Comparison of ENCODE assay signal across 24 mouse cellular contexts in the genomic region with DNA sequence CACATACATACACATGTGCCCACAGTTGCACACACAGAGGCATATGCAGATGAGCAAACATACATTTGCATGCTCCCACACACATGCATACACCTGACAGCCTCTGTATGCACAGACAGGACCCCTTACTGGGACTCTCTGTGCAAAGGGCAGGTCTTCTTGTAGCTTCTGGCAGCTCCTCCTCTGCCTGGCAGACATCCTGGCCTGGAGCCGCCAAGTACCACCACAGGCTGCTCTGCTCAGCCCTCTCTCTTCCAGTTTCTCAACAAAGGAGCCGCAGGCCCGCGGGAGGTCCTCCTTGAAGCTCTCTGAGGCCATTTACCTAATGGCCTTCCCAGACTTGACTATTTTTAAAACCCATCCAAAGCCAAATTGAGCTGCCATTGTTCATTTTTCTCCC. TPM values are rescaled to one million over a fixed set of nuclear protein-coding genes. Genes with fewer than 3 reads are reported as not detected.
A peak's percentile ranks its signal among the peaks of the same experiment; 100 is the strongest.
DNase-seq lines count a peak whose midpoint lies in the region; ATAC-seq and TF ChIP-seq lines count a peak whose summit lies in the region.
"Had no signal": no experiment of that assay in that cellular context is flagged by ENCODE, and none has a peak within 500 bp of the region (broad histone marks: within the 10 kb centered on the region; RNA-seq: fewer than 3 reads in every experiment).

No protein-coding gene starts in this region.

- H3K27ac ChIP-seq in forebrain, embryonic 14.5 days (ENCODE audit: low read depth, low read length): no peak overlapping the region
- H3K27ac ChIP-seq in forebrain, postnatal 0 days (ENCODE audit: low read depth, low read length): no peak overlapping the region
- no peak overlapping the region for H3K27ac ChIP-seq in hindbrain, postnatal 0 days
- no peak overlapping the region for H3K27ac ChIP-seq in hindbrain, embryonic 13.5 days
- H3K27ac ChIP-seq: heart, embryonic 15.5 days; hindbrain, embryonic 12.5 days; intestine, embryonic 15.5 days had no signal

- no peak for ATAC-seq in forebrain, embryonic 14.5 days
- no peak for ATAC-seq in forebrain, postnatal 0 days
- ATAC-seq in hindbrain, postnatal 0 days: no peak
- ATAC-seq in hindbrain, embryonic 13.5 days (ENCODE audit: low FRiP score): no peak
- ATAC-seq in megakaryocyte, adult 5-6 weeks (ENCODE audit: poor library complexity, severe bottlenecking): no peak
- ATAC-seq: CD4-positive, CD25-positive, alpha-beta regulatory T cell, adult 4 months; forebrain, embryonic 13.5 days; intestine, embryonic 15.5 days had no signal

- peak; percentile 44 for DNase-seq in forebrain, embryonic 14.5 days (ENCODE audit: low spot score)
- DNase-seq in forebrain, postnatal 0 days: no peak
- DNase-seq in hindbrain, postnatal 0 days (ENCODE audit: low spot score): peak; percentile 54
- peak; percentile 71 for DNase-seq in brain, embryonic 14.5 days (ENCODE audit: low read depth)
- DNase-seq in ovary, postnatal 14 days (ENCODE audit: low spot score): no peak
- DNase-seq: adrenal gland, adult 2 months; adrenal gland, postnatal 14 days; cerebellum, adult 18-20 months; cerebellum, adult 9-10 months; gastrocnemius, postnatal 25 days; heart, adult 18-20 months; heart, postnatal 10 days; heart, postnatal 36 days had no signal

- 8% methylated on average over 4 of the region's 4 CpGs for WGBS in forebrain, embryonic 14.5 days
- WGBS in forebrain, postnatal 0 days: 18% methylated on average over 4 of the region's 4 CpGs
- WGBS in hindbrain, postnatal 0 days: 24% methylated on average over 4 of the region's 4 CpGs
- WGBS in hindbrain, embryonic 13.5 days: 11% methylated on average over 4 of the region's 4 CpGs

- H3K9me3 ChIP-seq in forebrain, embryonic 14.5 days (replicated peaks; ENCODE audit: control insufficient read depth, low read length): no peaks in the 10 kb centered on the region
- H3K9me3 ChIP-seq in forebrain, postnatal 0 days (ENCODE audit: low read length): no peaks in the 10 kb centered on the region
- no peaks in the 10 kb centered on the region for H3K9me3 ChIP-seq in hindbrain, postnatal 0 days (ENCODE audit: low read length)
- no peaks in the 10 kb centered on the region for H3K9me3 ChIP-seq in hindbrain, embryonic 13.5 days
- peaks cover 55% of the 10 kb centered on the region for H3K9me3 ChIP-seq in megakaryocyte, embryonic 14.5 days
- H3K9me3 ChIP-seq: forebrain, embryonic 10.5 days; forebrain, embryonic 13.5 days; heart, embryonic 12.5 days; heart, embryonic 15.5 days; hindbrain, embryonic 12.5 days; intestine, embryonic 15.5 days had no signal

- H3K4me1 ChIP-seq in forebrain, embryonic 14.5 days (ENCODE audit: control insufficient read depth, insufficient read depth, low read length): peaks cover 26% of the 10 kb centered on the region
- peaks cover 9% of the 10 kb centered on the region for H3K4me1 ChIP-seq in forebrain, postnatal 0 days (ENCODE audit: insufficient read depth)
- peaks cover 3% of the 10 kb centered on the region for H3K4me1 ChIP-seq in hindbrain, postnatal 0 days (ENCODE audit: insufficient read depth, low read length)
- peaks cover 59% of the 10 kb centered on the region for H3K4me1 ChIP-seq in hindbrain, embryonic 13.5 days (replicated peaks)
- no peaks in the 10 kb centered on the region for H3K4me1 ChIP-seq in megakaryocyte, embryonic 14.5 days

- H3K27me3 ChIP-seq in forebrain, embryonic 14.5 days (replicated peaks; ENCODE audit: control insufficient read depth, insufficient read depth, low read length): peaks cover 18% of the 10 kb centered on the region; the same call in 1 of the 2 replicates
- peaks cover 13% of the 10 kb centered on the region for H3K27me3 ChIP-seq in forebrain, postnatal 0 days (ENCODE audit: insufficient read depth, low read length)
- H3K27me3 ChIP-seq in hindbrain, postnatal 0 days (ENCODE audit: insufficient read depth, low read length): no peaks in the 10 kb centered on the region
- H3K27me3 ChIP-seq in hindbrain, embryonic 13.5 days: peaks cover 10% of the 10 kb centered on the region; the same call in 1 of the 2 replicates
- H3K27me3 ChIP-seq in megakaryocyte, embryonic 14.5 days (replicated peaks): peaks cover 39% of the 10 kb centered on the region

- no peak overlapping the region for H3K9ac ChIP-seq in forebrain, embryonic 14.5 days (ENCODE audit: low read length)
- H3K9ac ChIP-seq in forebrain, postnatal 0 days: no peak overlapping the region
- H3K9ac ChIP-seq in hindbrain, postnatal 0 days (replicated peaks; ENCODE audit: low read length): no peak overlapping the region
- H3K9ac ChIP-seq in hindbrain, embryonic 13.5 days: no peak overlapping the region
- H3K9ac ChIP-seq: heart, embryonic 12.5 days; heart, embryonic 15.5 days; hindbrain, embryonic 12.5 days; intestine, embryonic 15.5 days had no signal

- no peak for TF ChIP-seq CTCF in forebrain, postnatal 0 days (IDR thresholded peaks at IDR 0.05; ENCODE audit: low read depth)
- TF ChIP-seq CTCF in hindbrain, postnatal 0 days (IDR thresholded peaks at IDR 0.05; ENCODE audit: low read depth): no peak
- no peak for TF ChIP-seq CTCF in brain, embryonic 14.5 days (IDR thresholded peaks at IDR 0.05; ENCODE audit: borderline replicate concordance, extremely low read depth, insufficient read depth, insufficient read length)

- no peak for TF ChIP-seq POLR2A in brain, embryonic 14.5 days (IDR thresholded peaks at IDR 0.05; ENCODE audit: borderline replicate concordance, extremely low read depth, insufficient read depth, insufficient read length, poor library complexity, severe bottlenecking)

- H3K4me2 ChIP-seq in forebrain, embryonic 14.5 days (ENCODE audit: low read length): no peak overlapping the region
- H3K4me2 ChIP-seq in forebrain, postnatal 0 days (ENCODE audit: low read depth): no peak overlapping the region
- no peak overlapping the region for H3K4me2 ChIP-seq in hindbrain, postnatal 0 days (ENCODE audit: low read depth, low read length)
- H3K4me2 ChIP-seq in hindbrain, embryonic 13.5 days: no peak overlapping the region
- H3K4me2 ChIP-seq: forebrain, embryonic 13.5 days; heart, embryonic 12.5 days; heart, embryonic 15.5 days; hindbrain, embryonic 12.5 days; intestine, embryonic 15.5 days had no signal

- H3K36me3 ChIP-seq in forebrain, embryonic 14.5 days (ENCODE audit: control insufficient read depth, insufficient read depth, low read length): no peaks in the 10 kb centered on the region
- H3K36me3 ChIP-seq in forebrain, postnatal 0 days (ENCODE audit: insufficient read depth): no peaks in the 10 kb centered on the region
- no peaks in the 10 kb centered on the region for H3K36me3 ChIP-seq in hindbrain, postnatal 0 days (ENCODE audit: insufficient read depth, low read length)
- no peaks in the 10 kb centered on the region for H3K36me3 ChIP-seq in hindbrain, embryonic 13.5 days
- H3K36me3 ChIP-seq in megakaryocyte, embryonic 14.5 days (replicated peaks; ENCODE audit: low read length): no peaks in the 10 kb centered on the region
- H3K36me3 ChIP-seq: forebrain, embryonic 10.5 days; heart, embryonic 12.5 days; heart, embryonic 15.5 days; hindbrain, embryonic 12.5 days; intestine, embryonic 15.5 days had no signal

- H3K4me3 ChIP-seq in forebrain, embryonic 14.5 days (ENCODE audit: low read depth, low read length): no peak overlapping the region
- H3K4me3 ChIP-seq in forebrain, postnatal 0 days (ENCODE audit: low read depth, low read length): no peak overlapping the region
- no peak overlapping the region for H3K4me3 ChIP-seq in hindbrain, postnatal 0 days (ENCODE audit: low read length)
- H3K4me3 ChIP-seq in hindbrain, embryonic 13.5 days: no peak overlapping the region
- peak overlapping the region; percentile 23 for H3K4me3 ChIP-seq in megakaryocyte, embryonic 14.5 days (replicated peaks)
- H3K4me3 ChIP-seq: forebrain, embryonic 10.5 days; forebrain, embryonic 13.5 days; heart, embryonic 12.5 days; heart, embryonic 15.5 days; hindbrain, embryonic 12.5 days; intestine, embryonic 15.5 days had no signal

RNA-seq across cellular contexts. Expression of a gene that starts 3.3 kb away (rescaled TPM):
- 3.8 and 4.4 TPM in 2 replicates for polyA plus RNA-seq in forebrain, embryonic 14.5 days (2014; fragmentation: Nextera tagmentation; extraction: Ambion mirVana)
- 26.5 and 40.4 TPM in 2 replicates for total RNA-seq in forebrain, postnatal 0 days (2014; rRNA removed)
- polyA plus RNA-seq in forebrain, postnatal 0 days (2015; fragmentation: Nextera tagmentation; extraction: Ambion mirVana): 15.9 and 22.9 TPM in 2 replicates
- total RNA-seq in hindbrain, postnatal 0 days (2014; rRNA removed): 81.0 and 86.2 TPM in 2 replicates
- polyA plus RNA-seq in hindbrain, postnatal 0 days (2015; fragmentation: Nextera tagmentation; extraction: Ambion mirVana): 32.0 and 32.2 TPM in 2 replicates
- polyA plus RNA-seq in hindbrain, embryonic 13.5 days (2015; fragmentation: Nextera tagmentation; extraction: Ambion mirVana): 19.5 TPM in 2 replicates
- 0.34 TPM in 1 of 2 replicates, not detected in the other for polyA plus RNA-seq in megakaryocyte, embryonic 14.5 days (2012; ENCODE audit: insufficient read depth, low replicate concordance)
- not detected in 2 replicates for total RNA-seq in megakaryocyte, adult 5-6 weeks (2015)
- not detected in 2 replicates for total RNA-seq in megakaryocyte, adult 5-6 weeks (2017)
- 9.1 and 19.9 TPM in 2 replicates for polyA plus RNA-seq in brain, embryonic 14.5 days (2012; rRNA removed)
- total RNA-seq: MEL had no signal
- polyA plus RNA-seq: CD4-positive, CD25-positive, alpha-beta regulatory T cell, adult 4 months had no signal

Comparison
In these comparisons a context has a peak if more than half of its experiments do, and no peak if none do; other contexts are left out.
1. DNase-seq: peak in forebrain, embryonic 14.5 days (single experiment), hindbrain, postnatal 0 days (single experiment) and brain, embryonic 14.5 days (single experiment); none in forebrain, postnatal 0 days (single experiment) and ovary, postnatal 14 days (single experiment).